Mouse (Mus musculus): ENCODE measurements around the gene Avil. TPM values are rescaled to one million over a fixed set of nuclear protein-coding genes. Genes with fewer than 3 reads are reported as not detected.

Gene Avil
- polyA plus RNA-seq, 1 experiment, result 0.06 TPM

GRCm38 (mm10) chr10:127062503-127062902, 62.0 kb downstream of the Avil start:
- no peak overlapping the region for H3K4me3 ChIP-seq (ENCODE audit: extremely low read depth, insufficient read depth, insufficient read length)
- DNase-seq (ENCODE audit: low read depth in 1 of 2, low spot score in 2 of 2), result no peak
- 71% methylated on average over 5 of the region's 5 CpGs for WGBS
- TF ChIP-seq CTCF (IDR thresholded peaks at IDR 0.05; ENCODE audit: extremely low read depth, insufficient read depth, insufficient read length, insufficient replicate concordance) (no peak), POLR2A (IDR thresholded peaks at IDR 0.05; ENCODE audit: low read depth, low read length) (no peak)
- H3K4me1 ChIP-seq (ENCODE audit: control insufficient read depth, insufficient read depth, insufficient read length), result peaks cover 10% of the 10 kb centered on the region; the same call in 1 of the 2 replicates
- H3K27me3 ChIP-seq (ENCODE audit: control insufficient read depth, insufficient read depth, low read length), result peaks cover 7% of the 10 kb centered on the region
- peaks cover 5% of the 10 kb centered on the region for H3K36me3 ChIP-seq (ENCODE audit: control insufficient read depth, insufficient read depth, low read length)
- no peak overlapping the region for H3K27ac ChIP-seq (ENCODE audit: insufficient read depth, low read length)

- TF ChIP-seq POLR2A (IDR thresholded peaks at IDR 0.05; ENCODE audit: low read depth, low read length) (peak; percentile 38; the same call in 1 of the 2 replicates), CTCF (IDR thresholded peaks at IDR 0.05; ENCODE audit: extremely low read depth, insufficient read depth, insufficient read length, insufficient replicate concordance) (no peak)
- peak within 1 kb of the TSS; percentile 68 for H3K27ac ChIP-seq (ENCODE audit: insufficient read depth, low read length)
- peaks cover 10% of the 10 kb centered on the region; the same call in 1 of the 2 replicates for H3K4me1 ChIP-seq (ENCODE audit: control insufficient read depth, insufficient read depth, insufficient read length)
- H3K36me3 ChIP-seq (ENCODE audit: control insufficient read depth, insufficient read depth, low read length), result peaks cover 8% of the 10 kb centered on the region
- DNase-seq (ENCODE audit: low read depth in 1 of 2, low spot score in 2 of 2), result peak; percentile 96
- H3K4me3 ChIP-seq (ENCODE audit: extremely low read depth, insufficient read depth, insufficient read length), result peak within 1 kb of the TSS; percentile 64
- WGBS, result 1% methylated on average over 45 of the region's 46 CpGs
- H3K27me3 ChIP-seq (ENCODE audit: control insufficient read depth, insufficient read depth, low read length), result peaks cover 7% of the 10 kb centered on the region
Measured at GRCm38 (mm10) chr10:127063239-127063872, 62.8 kb downstream of the Avil start, which contains the start of gene Cdk4. Gene Cdk4 (plus strand): TSS chr10:127063534.

GRCm38 (mm10) chr10:127063913-127064870, 63.7 kb downstream of the Avil start:
- DNase-seq (ENCODE audit: low read depth in 1 of 2, low spot score in 2 of 2), result no peak
- Histone ChIP-seq H3K27me3 (ENCODE audit: control insufficient read depth, insufficient read depth, low read length) (peaks cover 6% of the 10 kb centered on the region), H3K4me3 (ENCODE audit: extremely low read depth, insufficient read depth, insufficient read length) (peak overlapping the region; percentile 64), H3K36me3 (ENCODE audit: control insufficient read depth, insufficient read depth, low read length) (peaks cover 8% of the 10 kb centered on the region), H3K4me1 (ENCODE audit: control insufficient read depth, insufficient read depth, insufficient read length) (peaks cover 4% of the 10 kb centered on the region; the same call in 1 of the 2 replicates), H3K27ac (ENCODE audit: insufficient read depth, low read length) (peak overlapping the region; percentile 68)
- TF ChIP-seq CTCF (IDR thresholded peaks at IDR 0.05; ENCODE audit: extremely low read depth, insufficient read depth, insufficient read length, insufficient replicate concordance) (no peak), POLR2A (IDR thresholded peaks at IDR 0.05; ENCODE audit: low read depth, low read length) (no peak)
- 9% methylated on average over 37 of the region's 37 CpGs for whole genome bisulfite sequencing

- 85% methylated on average over 9 of the region's 9 CpGs for WGBS
- no peak for TF ChIP-seq POLR2A (IDR thresholded peaks at IDR 0.05; ENCODE audit: low read depth, low read length)
- TF ChIP-seq CTCF (IDR thresholded peaks at IDR 0.05; ENCODE audit: extremely low read depth, insufficient read depth, insufficient read length, insufficient replicate concordance), result no peak
- Histone ChIP-seq H3K27ac (ENCODE audit: insufficient read depth, low read length) (no peak overlapping the region), H3K4me1 (ENCODE audit: control insufficient read depth, insufficient read depth, insufficient read length) (peaks cover 8% of the 10 kb centered on the region; the same call in 1 of the 2 replicates), H3K36me3 (ENCODE audit: control insufficient read depth, insufficient read depth, low read length) (peaks cover 8% of the 10 kb centered on the region), H3K27me3 (ENCODE audit: control insufficient read depth, insufficient read depth, low read length) (no peaks in the 10 kb centered on the region), H3K4me3 (ENCODE audit: extremely low read depth, insufficient read depth, insufficient read length) (no peak overlapping the region)
- DNase-seq (ENCODE audit: low read depth in 1 of 2, low spot score in 2 of 2), result no peak
Measured at GRCm38 (mm10) chr10:127065981-127066380, 65.5 kb downstream of the Avil start.

GRCm38 (mm10) chr10:127066519-127067018, 66.1 kb downstream of the Avil start:
- Histone ChIP-seq H3K4me3 (ENCODE audit: extremely low read depth, insufficient read depth, insufficient read length) (no peak overlapping the region), H3K4me1 (ENCODE audit: control insufficient read depth, insufficient read depth, insufficient read length) (peaks cover 8% of the 10 kb centered on the region; the same call in 1 of the 2 replicates), H3K27ac (ENCODE audit: insufficient read depth, low read length) (no peak overlapping the region), H3K36me3 (ENCODE audit: control insufficient read depth, insufficient read depth, low read length) (peaks cover 8% of the 10 kb centered on the region), H3K27me3 (ENCODE audit: control insufficient read depth, insufficient read depth, low read length) (no peaks in the 10 kb centered on the region)
- DNase-seq (ENCODE audit: low read depth in 1 of 2, low spot score in 2 of 2), result no peak
- TF ChIP-seq POLR2A (IDR thresholded peaks at IDR 0.05; ENCODE audit: low read depth, low read length) (no peak), CTCF (IDR thresholded peaks at IDR 0.05; ENCODE audit: extremely low read depth, insufficient read depth, insufficient read length, insufficient replicate concordance) (no peak)
- 95% methylated on average over 14 of the region's 14 CpGs for WGBS

- Histone ChIP-seq H3K36me3 (ENCODE audit: control insufficient read depth, insufficient read depth, low read length) (peaks cover 8% of the 10 kb centered on the region), H3K4me3 (ENCODE audit: extremely low read depth, insufficient read depth, insufficient read length) (no peak overlapping the region), H3K4me1 (ENCODE audit: control insufficient read depth, insufficient read depth, insufficient read length) (peaks cover 8% of the 10 kb centered on the region; the same call in 1 of the 2 replicates), H3K27ac (ENCODE audit: insufficient read depth, low read length) (no peak overlapping the region), H3K27me3 (ENCODE audit: control insufficient read depth, insufficient read depth, low read length) (no peaks in the 10 kb centered on the region)
- TF ChIP-seq POLR2A (IDR thresholded peaks at IDR 0.05; ENCODE audit: low read depth, low read length), result no peak
- no peak for TF ChIP-seq CTCF (IDR thresholded peaks at IDR 0.05; ENCODE audit: extremely low read depth, insufficient read depth, insufficient read length, insufficient replicate concordance)
- 62% methylated on average over 9 of the region's 9 CpGs for WGBS
- no peak for DNase-seq (ENCODE audit: low read depth in 1 of 2, low spot score in 2 of 2)
Measured at GRCm38 (mm10) chr10:127068360-127069038, 68.0 kb downstream of the Avil start.
